Mouse (Mus musculus): ENCODE measurements around the gene Nav2.

DNA sequence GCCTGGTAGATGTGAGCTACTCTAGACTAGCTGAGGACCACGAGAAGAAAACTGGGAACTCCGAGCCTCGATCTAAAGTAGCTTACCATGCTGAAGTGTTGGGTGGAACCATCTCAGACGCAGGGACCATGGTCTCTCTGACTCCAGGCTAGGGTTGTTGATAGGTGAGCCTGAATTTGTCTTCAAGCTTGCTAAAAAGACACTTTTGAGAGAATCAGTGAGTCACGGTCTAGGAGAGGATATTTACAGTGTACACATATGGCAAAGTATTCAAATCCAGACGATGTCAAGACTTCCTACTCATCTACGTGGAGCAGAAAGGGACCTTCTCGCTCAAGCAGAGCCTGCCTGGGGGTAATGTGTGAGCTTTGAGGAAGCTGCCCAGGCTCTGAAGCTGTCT is 89.6 kb downstream of the Nav2 start:
- TF ChIP-seq CTCF (IDR thresholded peaks at IDR 0.05; ENCODE audit: borderline replicate concordance, control insufficient read depth, extremely low read depth, insufficient read depth, low read length, poor library complexity) (no peak), POLR2A (IDR thresholded peaks at IDR 0.05; ENCODE audit: control insufficient read depth, extremely low read depth, insufficient read depth, low read length, poor library complexity) (no peak)
